Mouse (Mus musculus): ENCODE measurements around the gene Hmgcs1.
A peak's percentile ranks its signal among the peaks of the same experiment; 100 is the strongest.

- TF ChIP-seq CTCF (IDR thresholded peaks at IDR 0.05) (peak; percentile 57), POLR2A (IDR thresholded peaks at IDR 0.05; ENCODE audit: insufficient read depth, low read depth, low read length) (no peak)
Measured at GRCm38 (mm10) chr13:119724541-119724940, 34.4 kb downstream of the Hmgcs1 start.

Data from heart, adult 2 months (tissue).